Mouse (Mus musculus) adrenal gland, postnatal 10 days (tissue): ENCODE results near the gene Parp3. TPM values are rescaled to one million over a fixed set of nuclear protein-coding genes. Genes with fewer than 3 reads are reported as not detected.

Source experiments
- DNase-seq: peaks from one replicate; pipeline ENCODE4 v3.0.0; 2021; ENCODE audit warnings: mixed read lengths
- total RNA-seq, 2 experiments: library from RNA; stranded (reverse); gene quantifications; 2 replicates each; pipeline ENCODE4 v1.2.3; 2021

Parp3 gene
- total RNA-seq, 2 experiments from 2014 or later, result 14.4 to 28.6 TPM

- no peak for DNase-seq
These were observed 19.6 kb downstream of the Parp3 start for GRCm38 (mm10) chr9:106457163-106457559.

GRCm38 (mm10) chr9:106456325-106457162, 20.2 kb downstream of the Parp3 start:
- no peak for DNase-seq

GRCm38 (mm10) chr9:106454888-106455681, 21.7 kb downstream of the Parp3 start:
- no peak for DNase-seq

GRCm38 (mm10) chr9:106454071-106454761, 22.5 kb downstream of the Parp3 start:
- DNase-seq, result no peak

- DNase-seq, result peak; percentile 73
These were observed 23.3 kb downstream of the Parp3 start, which contains the start of gene Pcbp4 for GRCm38 (mm10) chr9:106453271-106454070. Gene Pcbp4 (plus strand): TSS chr9:106453291.

- peak; percentile 46 for DNase-seq
These were observed 23.9 kb downstream of the Parp3 start for GRCm38 (mm10) chr9:106452821-106453220.

GRCm38 (mm10) chr9:106452351-106452750, 24.4 kb downstream of the Parp3 start:
- DNase-seq, result no peak

- no peak for DNase-seq
These were observed 24.9 kb downstream of the Parp3 start for GRCm38 (mm10) chr9:106451899-106452298.

GRCm38 (mm10) chr9:106451298-106451697, 25.5 kb downstream of the Parp3 start:
- DNase-seq, result no peak

- peak; percentile 86 for DNase-seq
These were observed 26.1 kb downstream of the Parp3 start for GRCm38 (mm10) chr9:106450661-106451060.

- DNase-seq, result no peak
These were observed 26.8 kb downstream of the Parp3 start for GRCm38 (mm10) chr9:106449947-106450346.

- DNase-seq, result peak; percentile 82
These were observed 28.2 kb downstream of the Parp3 start for GRCm38 (mm10) chr9:106448498-106449031.

GRCm38 (mm10) chr9:106447951-106448350, 28.8 kb downstream of the Parp3 start:
- no peak for DNase-seq

GRCm38 (mm10) chr9:106447348-106447747, 29.4 kb downstream of the Parp3 start, which contains the start of the genes Abhd14b and Abhd14a:
Gene Abhd14b (plus strand): TSS chr9:106447459.
Gene Abhd14a (minus strand): TSS chr9:106447678.
- DNase-seq, result peak; percentile 96

- no peak for DNase-seq
These were observed 31.9 kb downstream of the Parp3 start for GRCm38 (mm10) chr9:106444836-106445235.

- no peak for DNase-seq
These were observed 34.1 kb downstream of the Parp3 start for GRCm38 (mm10) chr9:106442680-106443079.

GRCm38 (mm10) chr9:106436566-106436965, 40.2 kb downstream of the Parp3 start:
- no peak for DNase-seq

- no peak for DNase-seq
These were observed 43.4 kb downstream of the Parp3 start for GRCm38 (mm10) chr9:106433389-106433788.

- DNase-seq, result no peak
These were observed 46.8 kb downstream of the Parp3 start for GRCm38 (mm10) chr9:106430015-106430264.

- DNase-seq, result peak; percentile 96
These were observed 47.3 kb downstream of the Parp3 start, which contains the start of gene Rpl29 for GRCm38 (mm10) chr9:106429221-106430014. Gene Rpl29 (plus strand): TSS chr9:106429454.
